Mouse (Mus musculus): ENCODE measurements around the gene Xlr4c. TPM values are rescaled to one million over a fixed set of nuclear protein-coding genes. Genes with fewer than 3 reads are reported as not detected.
"Not testable (repeated sequence)": the region's sequence is repeated elsewhere in the genome, so short reads cannot be mapped to it uniquely, and the experiment has no call there.

Gene Xlr4c
- polyA plus RNA-seq, 1 experiment from 2014 or later, result not detected

DNA sequence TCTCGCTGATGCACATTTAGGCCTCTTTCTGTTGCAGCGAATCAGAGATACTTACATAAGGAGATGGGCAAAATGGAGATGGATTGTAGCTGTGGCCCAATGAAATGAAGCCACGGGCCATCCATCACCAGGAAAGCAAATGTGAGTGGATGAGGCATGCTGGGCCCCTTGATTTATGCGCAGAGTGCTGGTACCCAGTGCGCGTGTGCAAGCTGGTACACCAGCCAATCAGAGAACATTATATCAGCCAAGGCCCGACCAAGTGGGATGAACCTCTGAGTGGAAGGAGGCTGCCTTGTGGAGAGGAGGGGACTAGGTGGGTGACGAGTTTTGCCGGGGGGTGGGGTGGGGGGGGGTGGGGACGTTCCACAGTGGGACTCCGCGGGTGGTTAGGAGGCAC is 51.0 kb downstream of the Xlr4c start, which contains the start of gene Xlr3b:
Xlr3b (plus strand) TSS at position 274 of the 400 bp plus-strand sequence.
- H3K4me3 ChIP-seq (ENCODE audit: low read depth, low read length); H3K4me1 ChIP-seq (ENCODE audit: control insufficient read depth, insufficient read depth, low read length); H3K4me2 ChIP-seq (ENCODE audit: low read depth, low read length); H3K27ac ChIP-seq (ENCODE audit: low read depth, low read length); H3K9ac ChIP-seq (replicated peaks; ENCODE audit: low read depth, low read length); H3K27me3 ChIP-seq (ENCODE audit: control insufficient read depth, insufficient read depth, low read length); H3K36me3 ChIP-seq (ENCODE audit: control insufficient read depth, insufficient read depth, low read length); H3K9me3 ChIP-seq (ENCODE audit: control insufficient read depth, low read length): not testable (repeated sequence)
- peak; percentile 70 for ATAC-seq (ENCODE audit: low read depth)
- WGBS, result 72% methylated on average over 9 of the region's 12 CpGs

Other genes starting within 250 kb of the Xlr4c start
- 0.12 and 0.19 TPM in 2 replicates for gene Pnma5, start 206.0 kb downstream of the Xlr4c start, polyA plus RNA-seq (2014; fragmentation: Nextera tagmentation; extraction: Ambion mirVana)
- gene Pnma3, start 178.3 kb downstream of the Xlr4c start, polyA plus RNA-seq (2014; fragmentation: Nextera tagmentation; extraction: Ambion mirVana), result 2.2 and 4.6 TPM in 2 replicates
- 0.33 TPM in 1 of 2 replicates, not detected in the other for gene Xlr4a, start 160.7 kb downstream of the Xlr4c start, polyA plus RNA-seq (2014; fragmentation: Nextera tagmentation; extraction: Ambion mirVana)
- gene Xlr3a, start 146.0 kb downstream of the Xlr4c start, polyA plus RNA-seq (2014; fragmentation: Nextera tagmentation; extraction: Ambion mirVana), result 2.7 and 6.0 TPM in 2 replicates
- 0.70 TPM in 1 of 2 replicates, not detected in the other for gene Gm14685, start 126.1 kb downstream of the Xlr4c start, polyA plus RNA-seq (2014; fragmentation: Nextera tagmentation; extraction: Ambion mirVana)
- not detected in 2 replicates for gene Xlr5b, start 94.3 kb downstream of the Xlr4c start, polyA plus RNA-seq (2014; fragmentation: Nextera tagmentation; extraction: Ambion mirVana)
- 0.52 TPM in 1 of 2 replicates, not detected in the other for gene DXBay18, start 93.7 kb downstream of the Xlr4c start, polyA plus RNA-seq (2014; fragmentation: Nextera tagmentation; extraction: Ambion mirVana)
- not detected in 2 replicates for gene Spin2d, start 66.1 kb downstream of the Xlr4c start, polyA plus RNA-seq (2014; fragmentation: Nextera tagmentation; extraction: Ambion mirVana)
- 13.9 and 14.5 TPM in 2 replicates for gene Xlr3b, start 50.9 kb downstream of the Xlr4c start, polyA plus RNA-seq (2014; fragmentation: Nextera tagmentation; extraction: Ambion mirVana)
- gene Xlr4b, start 28.8 kb downstream of the Xlr4c start, polyA plus RNA-seq (2014; fragmentation: Nextera tagmentation; extraction: Ambion mirVana), result 0.55 TPM in 1 of 2 replicates, not detected in the other
- 32.0 and 34.1 TPM in 2 replicates for gene F8a, start 14.8 kb downstream of the Xlr4c start, polyA plus RNA-seq (2014; fragmentation: Nextera tagmentation; extraction: Ambion mirVana)
- 0.73 TPM in 1 of 2 replicates, not detected in the other for gene Xlr3c, start 22.3 kb upstream of the Xlr4c start, polyA plus RNA-seq (2014; fragmentation: Nextera tagmentation; extraction: Ambion mirVana)
- not detected in 2 replicates for gene Xlr5a, start 49.8 kb upstream of the Xlr4c start, polyA plus RNA-seq (2014; fragmentation: Nextera tagmentation; extraction: Ambion mirVana)
- gene Xlr5c, start 49.8 kb upstream of the Xlr4c start, polyA plus RNA-seq (2014; fragmentation: Nextera tagmentation; extraction: Ambion mirVana), result not detected in 2 replicates
- not detected in 2 replicates for gene Gm45015, start 93.7 kb upstream of the Xlr4c start, polyA plus RNA-seq (2014; fragmentation: Nextera tagmentation; extraction: Ambion mirVana)
- gene Zfp275, start 99.5 kb upstream of the Xlr4c start, polyA plus RNA-seq (2014; fragmentation: Nextera tagmentation; extraction: Ambion mirVana), result 12.9 and 15.3 TPM in 2 replicates
- gene Gm18336, start 155.6 kb upstream of the Xlr4c start, polyA plus RNA-seq (2014; fragmentation: Nextera tagmentation; extraction: Ambion mirVana), result not detected in 2 replicates
- gene Zfp92, start 168.0 kb upstream of the Xlr4c start, polyA plus RNA-seq (2014; fragmentation: Nextera tagmentation; extraction: Ambion mirVana), result 0.94 and 1.3 TPM in 2 replicates
- not detected in 2 replicates for gene Trex2, start 192.2 kb upstream of the Xlr4c start, polyA plus RNA-seq (2014; fragmentation: Nextera tagmentation; extraction: Ambion mirVana)
- 62.0 and 72.1 TPM in 2 replicates for gene Haus7, start 215.9 kb upstream of the Xlr4c start, polyA plus RNA-seq (2014; fragmentation: Nextera tagmentation; extraction: Ambion mirVana)
- gene Bgn, start 240.5 kb upstream of the Xlr4c start, polyA plus RNA-seq (2014; fragmentation: Nextera tagmentation; extraction: Ambion mirVana), result 8.3 and 36.2 TPM in 2 replicates

All from neural tube, embryonic 14.5 days (tissue).